Mouse (Mus musculus) cerebellum, adult 9-11 months (tissue): ENCODE results near the gene Lim2.

Experiments
- DNase-seq: peaks from one replicate; pipeline ENCODE4 v3.0.0; 2022

Lim2 gene

GRCm38 (mm10) chr7:43447801-43448200 is 20.3 kb downstream of the Lim2 start:
- no peak for DNase-seq

- no peak for DNase-seq
Measured at GRCm38 (mm10) chr7:43448246-43448645, 20.8 kb downstream of the Lim2 start.

GRCm38 (mm10) chr7:43449811-43450210 is 22.3 kb downstream of the Lim2 start:
- no peak for DNase-seq

GRCm38 (mm10) chr7:43451726-43452125 is 24.3 kb downstream of the Lim2 start:
- no peak for DNase-seq

- DNase-seq = no peak
Measured at GRCm38 (mm10) chr7:43452609-43453008, 25.1 kb downstream of the Lim2 start.

GRCm38 (mm10) chr7:43453599-43454355 is 26.3 kb downstream of the Lim2 start:
- no peak for DNase-seq

GRCm38 (mm10) chr7:43454371-43454770 is 26.9 kb downstream of the Lim2 start:
- no peak for DNase-seq

GRCm38 (mm10) chr7:43462851-43463250 is 35.4 kb downstream of the Lim2 start, which contains the start of gene Vsig10l:
Gene Vsig10l, plus strand, starts transcription at chr7:43463151.
- DNase-seq = no peak

- no peak for DNase-seq
Measured at GRCm38 (mm10) chr7:43463976-43464375, 36.5 kb downstream of the Lim2 start.

- DNase-seq = no peak
Measured at GRCm38 (mm10) chr7:43464864-43465343, 37.4 kb downstream of the Lim2 start.

- peak; percentile 85 for DNase-seq
Measured at GRCm38 (mm10) chr7:43465344-43466098, 38.1 kb downstream of the Lim2 start.

- peak; percentile 81 for DNase-seq
Measured at GRCm38 (mm10) chr7:43466099-43466694, 38.7 kb downstream of the Lim2 start.

- DNase-seq = no peak
Measured at GRCm38 (mm10) chr7:43470373-43470772, 42.9 kb downstream of the Lim2 start.

- no peak for DNase-seq
Measured at GRCm38 (mm10) chr7:43475706-43476105, 48.2 kb downstream of the Lim2 start.

GRCm38 (mm10) chr7:43476376-43476775 is 48.9 kb downstream of the Lim2 start:
- DNase-seq = no peak

GRCm38 (mm10) chr7:43481191-43481590 is 53.7 kb downstream of the Lim2 start:
- DNase-seq = no peak

GRCm38 (mm10) chr7:43482090-43482716 is 54.7 kb downstream of the Lim2 start:
- no peak for DNase-seq

GRCm38 (mm10) chr7:43483236-43483635 is 55.8 kb downstream of the Lim2 start:
- DNase-seq = no peak
